ENCODE assay signal across 31 mouse cellular contexts in genomic region chr12:79175998-79176397, GRCm38 (mm10). TPM values are rescaled to one million over a fixed set of nuclear protein-coding genes. Genes with fewer than 3 reads are reported as not detected.
"Had no signal": no experiment of that assay in that cellular context is flagged by ENCODE, and none has a peak within 500 bp of the region (broad histone marks: within the 10 kb centered on the region; RNA-seq: fewer than 3 reads in every experiment).

No protein-coding gene starts in this region.

- H3K27ac ChIP-seq: heart, embryonic 10.5 days; heart, embryonic 13.5 days; heart, embryonic 15.5 days; hindbrain, embryonic 10.5 days; hindbrain, embryonic 12.5 days; hindbrain, embryonic 13.5 days; hindbrain, embryonic 14.5 days; hindbrain, embryonic 15.5 days; hindbrain, postnatal 0 days; intestine, embryonic 15.5 days; kidney, embryonic 15.5 days; kidney, postnatal 0 days; layer of hippocampus, adult 2 months had no signal

- H3K4me3 ChIP-seq: heart, embryonic 10.5 days; heart, embryonic 12.5 days; heart, embryonic 13.5 days; heart, embryonic 15.5 days; hindbrain, embryonic 10.5 days; hindbrain, embryonic 12.5 days; hindbrain, embryonic 13.5 days; hindbrain, embryonic 15.5 days; intestine, embryonic 15.5 days; kidney, embryonic 15.5 days; layer of hippocampus, adult 2 months had no signal

- H3K9ac ChIP-seq: heart, embryonic 12.5 days; heart, embryonic 13.5 days; heart, embryonic 15.5 days; hindbrain, embryonic 12.5 days; hindbrain, embryonic 13.5 days; hindbrain, embryonic 14.5 days; hindbrain, embryonic 15.5 days; intestine, embryonic 15.5 days; kidney, embryonic 15.5 days had no signal

- DNase-seq: heart, postnatal 10 days; heart, postnatal 14 days; heart, postnatal 36 days; kidney, adult 11 months; kidney, adult 18-20 months; kidney, adult 2 months; kidney, adult 8-10 months; kidney, adult 9 months; kidney, postnatal 10 days; kidney, postnatal 14 days; kidney, postnatal 25 days; kidney, postnatal 36 days; kidney, postnatal 4 days; layer of hippocampus, adult 9-11 months; layer of hippocampus, postnatal 36 days had no signal

- H3K27me3 ChIP-seq: heart, embryonic 12.5 days; heart, embryonic 13.5 days; heart, embryonic 15.5 days; hindbrain, embryonic 12.5 days; hindbrain, embryonic 13.5 days; hindbrain, embryonic 15.5 days; intestine, embryonic 15.5 days; kidney, embryonic 15.5 days had no signal

RNA-seq across cellular contexts. Expression of gene Rdh12, which starts 32.7 kb away (rescaled TPM):
- total RNA-seq: heart, postnatal 36 days had no signal

RNA-seq across cellular contexts. Expression of gene Arg2, which starts 45.4 kb away (rescaled TPM):
- total RNA-seq: heart, postnatal 10 days; heart, postnatal 14 days; heart, postnatal 25 days; heart, postnatal 36 days had no signal
- polyA plus RNA-seq: heart, postnatal 0 days had no signal
